ENCODE assay signal across 14 mouse cellular contexts in genomic region chr17:7389898-7390297, GRCm38 (mm10). TPM values are rescaled to one million over a fixed set of nuclear protein-coding genes. Genes with fewer than 3 reads are reported as not detected.
"Had no signal": no experiment of that assay in that cellular context is flagged by ENCODE, and none has a peak within 500 bp of the region (broad histone marks: within the 10 kb centered on the region; RNA-seq: fewer than 3 reads in every experiment).

No protein-coding gene starts in this region.

RNA-seq across cellular contexts. Expression of gene Unc93a2, which starts 4.6 kb away (rescaled TPM):
- total RNA-seq: layer of hippocampus, postnatal 14 days; left cerebral cortex, adult 2 months; left cerebral cortex, postnatal 14 days had no signal
- polyA plus RNA-seq: kidney, embryonic 14.5 days; limb, embryonic 11.5 days; lung, embryonic 15.5 days; macrophage; midbrain, embryonic 11.5 days; neural tube, embryonic 13.5 days had no signal

RNA-seq across cellular contexts. Expression of gene Gm49630, which starts 18.1 kb away (rescaled TPM):
- total RNA-seq: layer of hippocampus, postnatal 14 days; left cerebral cortex, adult 2 months; left cerebral cortex, postnatal 14 days had no signal
- polyA plus RNA-seq: kidney, embryonic 14.5 days; limb, embryonic 11.5 days; limb, embryonic 15.5 days; liver, embryonic 13.5 days; liver, postnatal 0 days; lung, embryonic 15.5 days; macrophage; midbrain, embryonic 11.5 days; midbrain, embryonic 15.5 days; neural tube, embryonic 13.5 days; stomach, postnatal 0 days had no signal

RNA-seq across cellular contexts. Expression of gene Ttll2, which starts 37.4 kb away (rescaled TPM):
- total RNA-seq: layer of hippocampus, postnatal 14 days; left cerebral cortex, adult 2 months; left cerebral cortex, postnatal 14 days had no signal
- polyA plus RNA-seq: kidney, embryonic 14.5 days; limb, embryonic 11.5 days; limb, embryonic 15.5 days; liver, embryonic 13.5 days; liver, postnatal 0 days; lung, embryonic 15.5 days; macrophage; midbrain, embryonic 11.5 days; midbrain, embryonic 15.5 days; neural tube, embryonic 13.5 days had no signal
